Mouse (Mus musculus) left cerebral cortex, adult 18-20 months (tissue): Measurements from ENCODE around the gene Sntg2. TPM values are rescaled to one million over a fixed set of nuclear protein-coding genes. Genes with fewer than 3 reads are reported as not detected.

ENCODE experiments used
- total RNA-seq, 2 experiments: library from RNA; stranded (reverse); gene quantifications; 2 replicates each; pipeline ENCODE4 v1.2.3; 2021

Sntg2 gene
- total RNA-seq, 2 experiments from 2014 or later, result 8.8 to 10.4 TPM

Other genes starting within 250 kb of the Sntg2 start
- gene Tpo, start 240.8 kb downstream of the Sntg2 start, total RNA-seq, result under 1 TPM; 0.40 to 0.77 TPM
- gene Tmem18, start 211.1 kb upstream of the Sntg2 start, total RNA-seq, result 10 to 100 TPM; 30.0 to 33.8 TPM